Mouse (Mus musculus): ENCODE measurements around the gene Gfer. TPM values are rescaled to one million over a fixed set of nuclear protein-coding genes. Genes with fewer than 3 reads are reported as not detected.
A peak's percentile ranks its signal among the peaks of the same experiment; 100 is the strongest.
"Not testable (repeated sequence)": the region's sequence is repeated elsewhere in the genome, so short reads cannot be mapped to it uniquely, and the experiment has no call there.

Gfer gene
- total RNA-seq, 2 experiments from 2014 or later, result 34.5 to 42.0 TPM

- DNase-seq, result no peak
Measured at GRCm38 (mm10) chr17:24722220-24722924, 26.4 kb upstream of the Gfer start.

GRCm38 (mm10) chr17:24721383-24721955 is 25.5 kb upstream of the Gfer start:
- DNase-seq, result not testable (repeated sequence)

DNA sequence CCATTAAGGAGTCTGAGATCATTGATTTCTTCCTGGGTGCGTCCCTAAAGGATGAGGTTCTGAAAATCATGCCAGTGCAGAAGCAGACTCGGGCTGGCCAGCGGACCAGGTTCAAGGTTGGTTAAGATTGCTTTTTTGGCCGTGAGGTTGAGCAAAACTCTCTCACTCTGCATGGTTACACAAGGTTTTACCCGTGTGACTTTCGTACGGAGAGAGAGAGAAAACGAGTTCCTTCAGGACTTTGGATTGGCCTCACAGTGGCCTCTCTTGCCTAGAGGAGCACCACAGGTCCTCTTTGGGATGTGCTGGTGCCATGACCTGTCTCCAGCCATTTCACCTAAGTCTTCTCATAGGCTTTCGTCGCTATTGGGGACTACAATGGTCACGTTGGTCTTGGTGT is 24.7 kb upstream of the Gfer start:
- not testable (repeated sequence) for DNase-seq

- DNase-seq, result peak; percentile 98
Measured at GRCm38 (mm10) chr17:24719494-24720222, 23.7 kb upstream of the Gfer start.

DNA sequence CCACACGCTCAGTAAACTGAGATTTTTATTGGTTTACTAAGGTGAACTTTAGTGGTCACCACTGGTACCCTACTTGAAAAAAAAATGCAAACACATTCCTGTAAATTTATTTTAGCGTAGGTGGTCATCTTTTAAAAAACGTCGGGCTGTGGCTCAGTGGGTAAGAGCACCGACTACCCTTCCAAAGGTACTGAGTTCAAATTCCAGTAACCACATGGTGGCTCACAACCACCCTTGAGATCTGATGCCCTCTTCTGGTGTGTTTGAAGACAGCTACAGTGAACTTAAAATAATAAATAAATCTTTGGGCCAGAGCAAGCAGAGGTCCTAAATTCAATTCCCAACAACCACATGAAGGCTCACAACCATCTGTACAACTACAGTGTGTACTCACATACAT is 23.0 kb upstream of the Gfer start:
- DNase-seq, result not testable (repeated sequence)

DNA sequence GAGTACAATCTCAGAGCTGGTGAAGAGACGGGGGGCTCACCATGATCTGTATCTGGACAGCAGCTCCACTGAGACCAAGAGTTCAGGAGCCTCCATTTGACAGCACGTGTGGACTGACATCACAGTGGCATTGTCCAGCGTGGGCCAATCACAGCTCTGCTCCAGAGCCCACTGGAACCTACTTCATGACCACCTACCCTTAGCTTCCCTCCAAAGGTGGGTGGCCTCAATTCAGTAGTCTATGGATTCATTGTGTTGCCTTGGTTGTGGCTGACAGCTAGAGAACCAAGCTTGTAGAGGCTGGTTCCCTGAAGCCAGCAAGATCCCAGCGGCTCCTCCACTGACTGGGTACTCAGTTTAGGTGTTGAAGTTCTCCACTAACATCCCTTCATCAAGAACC is 22.0 kb upstream of the Gfer start, which contains the start of the genes Rnf151 and Rps2:
Rnf151 (minus strand) TSS at position 121 of the 400 bp plus-strand sequence.
Rps2 (plus strand) TSS at position 174 of the 400 bp plus-strand sequence.
- DNase-seq, result no peak

- DNase-seq, result no peak
Measured at GRCm38 (mm10) chr17:24716166-24716682, 20.3 kb upstream of the Gfer start.

- no peak for DNase-seq
Measured at GRCm38 (mm10) chr17:24715556-24715955, 19.6 kb upstream of the Gfer start.

GRCm38 (mm10) chr17:24708646-24709045 is 12.7 kb upstream of the Gfer start:
- no peak for DNase-seq

GRCm38 (mm10) chr17:24707801-24708425 is 12.0 kb upstream of the Gfer start:
- no peak for DNase-seq

DNA sequence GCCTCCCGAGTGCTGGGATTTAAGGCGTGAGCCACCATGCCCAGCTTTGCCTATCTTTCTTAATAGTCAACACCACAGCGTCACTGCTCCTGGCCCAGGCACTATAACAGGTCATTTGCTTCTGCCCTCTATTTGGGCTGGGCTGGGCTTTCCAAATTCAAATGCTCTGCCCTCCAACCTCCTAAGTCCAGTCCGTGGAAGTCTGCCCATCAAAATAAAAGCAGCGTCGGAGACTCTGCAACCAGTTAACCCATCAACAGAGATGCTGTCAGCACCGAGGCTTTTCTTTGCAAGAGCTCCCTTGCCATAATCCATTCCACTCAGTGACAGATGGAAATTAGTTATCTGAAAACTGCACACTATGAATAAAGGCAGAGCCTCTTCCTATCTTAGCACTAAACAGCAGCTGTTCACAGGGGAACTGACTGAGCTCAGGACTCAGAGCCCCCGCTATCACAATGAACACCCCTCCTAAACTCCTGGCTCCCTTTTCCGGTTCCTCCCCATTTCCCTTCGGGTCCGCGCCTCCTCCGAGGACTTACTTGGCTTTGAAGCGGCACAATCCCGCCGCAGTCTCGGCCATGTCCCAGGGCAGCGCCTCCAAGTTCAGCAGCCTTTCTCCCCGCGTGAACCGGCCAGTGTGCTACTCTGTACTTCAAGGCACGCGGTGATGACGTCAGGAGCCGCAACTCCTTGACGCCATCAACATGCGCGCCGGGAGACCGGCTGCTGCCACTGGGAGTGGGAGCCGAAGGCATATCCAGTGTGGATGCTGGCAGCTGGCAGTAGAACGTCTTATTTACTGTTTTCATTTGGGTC is 11.2 kb upstream of the Gfer start, which contains the start of gene Tbl3:
Tbl3 (minus strand) TSS at position 679 of the 819 bp plus-strand sequence.
- DNase-seq, result peak; percentile 94 to 95

DNA sequence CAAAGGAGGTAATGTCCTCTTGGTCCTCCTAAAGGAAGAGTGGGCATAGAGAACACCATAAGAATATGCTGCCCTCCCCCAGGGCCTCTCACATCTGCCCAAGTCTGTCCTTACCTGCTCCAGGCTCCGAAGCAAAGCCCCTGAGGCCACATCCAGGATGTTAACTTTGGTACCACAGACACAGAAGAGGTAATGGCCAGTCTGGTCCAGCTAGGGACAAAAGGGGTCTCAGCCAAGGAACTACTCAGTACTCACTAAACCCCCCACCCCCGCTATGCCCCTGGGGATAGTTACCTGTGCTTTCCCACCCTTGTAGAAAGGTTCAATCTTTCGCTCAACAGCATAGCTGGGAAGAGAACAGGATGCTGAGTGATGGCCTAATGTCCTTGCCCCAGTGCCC is 9.9 kb upstream of the Gfer start:
- no peak for DNase-seq

DNA sequence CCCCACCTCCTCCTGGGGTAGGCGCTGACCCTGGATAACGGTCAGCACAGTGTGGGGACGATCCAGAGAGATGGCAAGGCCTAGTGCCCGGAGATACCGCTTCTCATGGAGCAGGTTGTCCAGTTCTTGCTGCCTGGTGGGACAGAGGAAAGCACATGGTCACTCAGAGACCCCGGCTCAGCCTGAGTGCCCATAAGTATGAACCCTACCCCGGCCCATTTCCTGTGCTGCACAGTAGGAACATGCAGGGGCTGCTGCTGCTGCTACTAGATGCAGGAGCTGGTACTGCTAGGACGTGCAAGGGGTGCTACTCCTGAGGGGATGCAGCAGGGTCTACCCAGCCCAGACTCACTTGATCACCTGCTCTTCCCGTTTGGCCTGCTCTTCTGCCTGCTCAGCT is 5.3 kb upstream of the Gfer start:
- DNase-seq, result no peak

DNA sequence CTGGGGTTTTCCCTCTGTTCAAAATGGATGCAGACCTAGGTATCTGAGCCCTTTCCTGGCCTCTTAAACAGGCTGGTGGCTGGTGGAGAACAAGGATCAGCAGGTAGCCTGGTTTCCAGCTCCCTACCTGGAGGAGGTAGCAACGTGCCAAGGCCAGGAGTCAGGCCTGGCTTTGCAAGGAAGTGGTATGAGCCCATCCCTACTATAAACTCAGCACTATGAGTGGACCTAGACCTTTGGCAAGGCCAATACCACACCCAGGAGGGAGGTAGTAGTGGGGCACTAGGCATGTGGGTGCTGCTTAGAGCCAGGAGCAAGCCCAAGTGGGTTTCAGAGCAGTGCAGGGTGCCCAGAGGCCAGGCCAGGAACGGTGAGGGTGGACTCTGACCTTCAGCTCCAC is 3.5 kb upstream of the Gfer start:
- DNase-seq, result no peak

DNA sequence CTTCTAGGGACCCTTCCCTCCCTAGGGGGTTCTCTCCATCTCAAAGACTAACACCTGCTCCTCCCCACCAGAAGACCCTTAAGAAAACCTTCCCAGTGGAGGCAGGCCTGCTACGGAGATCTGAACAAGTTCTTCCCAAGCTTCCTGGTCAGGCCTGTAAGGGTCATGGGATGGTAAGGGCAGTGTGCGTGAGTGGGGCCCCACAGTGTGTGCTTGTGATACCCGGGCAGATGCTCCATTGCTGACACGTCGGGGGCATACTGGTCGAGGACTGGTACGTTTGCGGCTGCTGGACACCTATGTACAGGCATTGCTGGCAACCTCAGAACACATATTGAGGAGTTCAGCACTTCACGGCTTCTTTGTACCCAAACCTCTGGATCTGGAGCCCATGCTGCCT is 2.8 kb upstream of the Gfer start:
- DNase-seq, result no peak

DNA sequence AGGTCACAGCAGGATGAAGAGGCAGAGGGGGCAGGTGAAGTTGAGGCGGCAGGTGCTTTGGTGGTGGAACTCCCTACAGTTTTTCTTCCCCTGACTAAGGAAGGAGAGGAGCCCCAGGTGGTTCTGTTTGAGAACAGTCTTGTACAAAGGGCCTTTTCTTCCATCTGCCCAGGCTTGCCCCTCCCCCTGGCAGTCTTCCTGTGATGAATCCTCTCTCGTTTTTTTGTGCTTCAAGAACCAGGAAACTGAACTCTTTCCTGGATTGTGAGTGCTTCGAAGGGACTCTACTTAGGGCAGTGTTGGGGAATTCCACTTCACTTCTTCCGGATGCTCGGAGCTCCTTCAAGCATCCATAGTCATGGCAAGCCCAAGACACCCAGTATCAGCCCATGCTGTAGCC is 2.0 kb upstream of the Gfer start:
- no peak for DNase-seq

GRCm38 (mm10) chr17:24695326-24696010 is 488 bp downstream of the Gfer start:
- DNase-seq, result no peak

GRCm38 (mm10) chr17:24692385-24692784 is 3.6 kb downstream of the Gfer start:
- no peak for DNase-seq

DNA sequence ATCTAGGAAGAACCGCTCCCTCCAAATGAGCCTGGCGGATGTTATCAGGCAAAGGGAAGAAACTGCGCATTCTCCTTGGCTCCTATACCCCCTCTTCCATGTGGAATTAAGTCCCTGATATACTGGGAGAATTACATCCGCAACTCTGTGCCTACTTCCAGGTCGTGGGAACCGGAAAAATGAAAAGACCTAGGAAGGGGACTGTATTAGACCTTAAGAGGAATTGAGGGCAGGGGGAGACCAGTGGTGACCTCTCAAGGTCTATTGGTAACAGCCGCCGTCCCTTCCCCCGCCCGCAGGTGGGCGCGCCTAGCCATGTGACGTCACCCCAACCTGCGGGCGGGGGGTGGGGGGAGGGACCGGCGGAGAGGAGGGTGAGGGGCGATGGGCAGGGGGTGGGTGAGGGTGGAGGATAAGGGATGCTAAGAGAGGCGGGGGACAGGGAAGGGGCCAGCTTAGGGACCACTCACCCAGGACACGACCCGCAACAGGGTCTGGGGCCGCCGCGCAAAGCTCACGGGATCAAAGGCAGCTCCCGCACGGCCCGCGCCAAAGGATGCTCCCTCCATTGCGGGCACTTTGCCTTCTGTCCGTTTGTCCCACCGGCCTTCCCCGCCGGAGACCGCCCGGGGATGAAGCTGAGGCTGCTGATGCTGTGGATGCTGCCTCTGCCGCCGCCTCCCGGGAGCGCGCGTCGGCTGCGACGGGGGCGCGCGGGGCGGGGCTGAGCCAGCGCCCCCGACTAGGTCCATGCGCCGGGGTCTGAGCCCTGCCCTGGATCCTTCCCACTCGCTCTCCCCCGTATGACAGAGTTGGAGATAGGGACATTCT is 6.5 kb downstream of the Gfer start, which contains the start of gene Syngr3:
Syngr3 (minus strand) TSS at position 705 of the 831 bp plus-strand sequence.
- DNase-seq, result peak in 1 of 2 experiments; percentile 17

DNA sequence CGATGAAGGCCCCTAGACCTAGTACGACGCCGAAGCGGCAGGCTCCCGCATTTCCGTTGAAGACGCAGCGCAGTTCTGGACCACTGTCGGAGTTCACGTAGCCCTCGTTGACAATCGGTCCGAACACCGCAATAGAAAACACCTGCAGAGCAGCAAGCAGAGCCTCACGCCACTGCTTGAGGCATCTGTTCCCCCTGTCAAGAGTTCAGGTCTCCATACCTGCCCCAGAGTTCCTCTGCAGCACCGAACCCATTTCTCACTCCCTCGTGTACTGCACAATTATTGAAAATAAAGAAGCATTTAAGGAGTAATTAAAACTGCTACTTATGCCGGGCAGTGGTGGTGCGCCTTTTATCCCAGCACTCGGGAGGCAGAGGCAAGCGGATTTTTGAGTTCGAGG is 8.4 kb downstream of the Gfer start:
- DNase-seq, result no peak

Data from adrenal gland, postnatal 36 days (tissue).